Mouse (Mus musculus) neutrophil, adult 83 days (primary cell): Measurements from ENCODE around the gene Gm3285. TPM values are rescaled to one million over a fixed set of nuclear protein-coding genes. Genes with fewer than 3 reads are reported as not detected.

Source experiments
- total RNA-seq, 2 experiments: library from RNA; stranded (reverse); gene quantifications; one replicate each; pipeline ENCODE4 v1.2.4; 2023

Gene Gm3285
- total RNA-seq = not detected

GRCm38 (mm10) chr10:77861675-77862074, at the start of gene Gm3285:
Gene Gm3285, plus strand, starts transcription at chr10:77861975.

DNA sequence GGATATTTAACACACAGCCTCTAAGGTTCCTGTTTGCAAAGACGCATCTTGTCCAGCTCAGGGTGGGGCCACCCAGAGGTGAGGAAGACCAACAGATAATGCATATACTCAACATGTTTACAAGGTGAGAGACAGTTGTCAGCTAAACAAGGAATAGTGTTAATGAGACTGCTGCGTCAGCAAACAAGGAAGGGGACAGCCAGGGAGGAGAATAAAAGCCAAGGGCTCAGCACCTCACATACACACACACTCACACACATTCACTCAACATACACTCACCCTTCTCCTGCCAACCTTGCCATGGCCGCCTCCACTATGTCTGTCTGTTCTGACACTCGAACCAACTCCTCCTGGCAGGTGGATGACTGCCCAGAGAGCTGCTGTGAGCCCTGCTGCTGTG, 47.4 kb upstream of the Gm3285 start, which contains the start of gene Gm2696:
Gene Gm2696 (plus strand): TSS at position 301 of the 400 bp plus-strand sequence.

GRCm38 (mm10) chr10:77826951-77827350, 34.8 kb upstream of the Gm3285 start, which contains the start of gene Krtap10-4:
Gene Krtap10-4, minus strand, starts transcription at chr10:77827095.

DNA sequence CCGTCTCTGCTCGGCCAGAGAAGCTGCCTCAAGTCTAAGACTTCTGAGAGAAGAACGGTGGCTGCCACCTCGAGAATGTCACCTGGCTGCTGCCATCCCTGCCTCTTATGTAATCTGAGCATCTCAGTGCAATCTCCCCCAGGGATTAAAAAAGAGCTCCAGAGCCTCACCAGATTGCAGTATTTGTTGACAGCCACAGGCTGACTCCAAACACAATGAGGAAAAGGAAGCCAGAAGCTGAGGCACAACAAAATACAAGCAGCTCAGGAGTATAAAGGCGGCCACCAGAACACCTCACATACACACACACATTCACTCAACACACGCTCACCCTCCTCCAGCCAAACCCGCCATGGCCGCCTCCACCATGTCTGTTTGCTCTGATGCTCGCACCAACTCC, 26.1 kb upstream of the Gm3285 start, which contains the start of gene Krtap10-10:
Gene Krtap10-10 (plus strand): TSS at position 301 of the 400 bp plus-strand sequence.

DNA sequence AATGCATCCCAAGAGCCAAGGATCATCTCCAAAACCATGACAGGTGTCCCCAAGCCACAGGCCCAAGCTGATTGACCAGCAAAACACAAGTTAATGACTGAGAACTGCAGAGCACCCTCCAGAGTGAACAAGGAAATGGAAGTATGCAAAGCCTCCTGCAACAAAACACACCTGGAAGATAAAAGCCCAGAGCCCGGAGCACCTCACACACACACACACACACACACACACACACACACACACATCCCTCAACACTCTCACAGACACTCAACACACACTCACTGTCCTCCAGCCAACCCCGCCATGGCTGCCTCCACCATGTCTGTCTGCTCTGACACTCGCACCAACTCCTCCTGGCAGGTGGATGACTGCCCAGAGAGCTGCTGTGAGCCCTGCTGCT, 15.3 kb upstream of the Gm3285 start, which contains the start of gene Gm36176:
Gene Gm36176 (plus strand): TSS at position 301 of the 400 bp plus-strand sequence.

GRCm38 (mm10) chr10:77852559-77852958, 9.2 kb upstream of the Gm3285 start, which contains the start of gene Gm10318:
Gene Gm10318, plus strand, starts transcription at chr10:77852859.

DNA sequence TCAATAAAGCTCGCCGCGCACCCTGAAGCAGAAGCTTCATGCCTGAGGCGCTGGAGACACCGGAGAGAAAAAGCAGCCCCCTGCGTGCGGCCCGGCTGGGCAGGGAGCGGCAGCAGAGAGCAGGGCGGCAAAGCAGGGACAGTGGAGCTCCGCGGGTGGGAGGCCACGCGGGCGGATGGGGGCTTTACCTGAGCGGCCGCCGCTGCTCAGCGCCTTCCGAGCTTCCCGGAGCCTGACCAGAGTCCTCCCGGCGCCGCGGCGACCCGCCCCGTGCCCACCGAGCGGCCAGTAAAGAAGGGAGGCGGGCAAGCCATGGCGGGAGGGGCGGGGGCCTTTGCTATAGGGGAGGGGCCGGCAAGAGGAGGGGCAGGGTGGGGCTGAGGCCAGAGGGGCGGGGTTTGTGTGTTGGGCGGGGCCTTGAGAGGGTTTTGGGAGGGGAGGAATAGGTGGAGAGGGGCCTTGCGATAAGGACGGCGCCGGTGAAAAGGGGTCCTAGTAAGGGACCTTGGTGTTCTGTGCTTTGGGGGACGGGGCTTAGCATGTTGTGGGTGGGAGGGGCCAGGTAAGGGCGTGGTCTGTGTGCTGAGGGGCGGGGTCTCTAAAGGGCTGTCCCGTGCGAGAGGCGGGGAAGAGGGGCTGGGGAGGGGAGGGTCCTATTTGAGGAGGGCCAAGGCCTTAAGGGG, 40.6 kb downstream of the Gm3285 start, which contains the start of gene Lrrc3:
Gene Lrrc3 (minus strand): TSS at position 326 of the 683 bp plus-strand sequence.

Other genes starting within 250 kb of the Gm3285 start
- 10 to 100 TPM; 34.3 to 36.2 TPM for gene Ube2g2, start 239.7 kb upstream of the Gm3285 start, total RNA-seq
- gene Tspear, start 175.4 kb upstream of the Gm3285 start, total RNA-seq = not detected
- gene Gm19402, start 171.2 kb upstream of the Gm3285 start, total RNA-seq = not detected
- not detected for gene Gm9508, start 164.7 kb upstream of the Gm3285 start, total RNA-seq
- gene Gm10272, start 155.3 kb upstream of the Gm3285 start, total RNA-seq = not detected
- gene Gm10024, start 150.5 kb upstream of the Gm3285 start, total RNA-seq = not detected
- gene Gm10142, start 146.2 kb upstream of the Gm3285 start, total RNA-seq = not detected
- gene Krtap12-1, start 141.4 kb upstream of the Gm3285 start, total RNA-seq = not detected
- gene Gm10100, start 135.5 kb upstream of the Gm3285 start, total RNA-seq = not detected
- not detected for gene Gm18596, start 119.3 kb upstream of the Gm3285 start, total RNA-seq
- not detected for gene Gm9736, start 110.6 kb upstream of the Gm3285 start, total RNA-seq
- not detected for gene Gm3233, start 102.3 kb upstream of the Gm3285 start, total RNA-seq
- not detected for gene Gm3238, start 90.7 kb upstream of the Gm3285 start, total RNA-seq
- not detected for gene Gm7138, start 85.0 kb upstream of the Gm3285 start, total RNA-seq
- gene Gm3250, start 79.4 kb upstream of the Gm3285 start, total RNA-seq = not detected
- gene Gm7137, start 73.8 kb upstream of the Gm3285 start, total RNA-seq = not detected
- gene Gm9639, start 66.9 kb upstream of the Gm3285 start, total RNA-seq = not detected
- gene Gm19668, start 62.8 kb upstream of the Gm3285 start, total RNA-seq = not detected
- not detected for gene Gm9507, start 50.1 kb upstream of the Gm3285 start, total RNA-seq
- not detected for gene Gm2696, start 47.3 kb upstream of the Gm3285 start, total RNA-seq
- gene Krtap10-4, start 34.9 kb upstream of the Gm3285 start, total RNA-seq = not detected
- not detected for gene Krtap10-10, start 26.0 kb upstream of the Gm3285 start, total RNA-seq
- not detected for gene Gm36176, start 15.2 kb upstream of the Gm3285 start, total RNA-seq
- gene Gm10318, start 9.1 kb upstream of the Gm3285 start, total RNA-seq = not detected
- gene Lrrc3, start 40.6 kb downstream of the Gm3285 start, total RNA-seq = under 1 TPM in 1 of 2 experiments, not detected in 1; 0.15 TPM
- 100 to 1,000 TPM; 232 to 259 TPM for gene Trpm2, start 108.6 kb downstream of the Gm3285 start, total RNA-seq
- 1 to 10 TPM; 7.1 to 8.8 TPM for gene 1810043G02Rik, start 116.5 kb downstream of the Gm3285 start, total RNA-seq
- gene Pfkl, start 148.1 kb downstream of the Gm3285 start, total RNA-seq = 10 to 100 TPM; 27.1 to 40.2 TPM
- 1 to 10 TPM; 1.4 to 1.8 TPM for gene Dnmt3l, start 180.0 kb downstream of the Gm3285 start, total RNA-seq
- gene Aire, start 181.6 kb downstream of the Gm3285 start, total RNA-seq = not detected
- gene Icosl, start 207.3 kb downstream of the Gm3285 start, total RNA-seq = 10 to 100 TPM; 48.0 to 48.3 TPM